Mouse (Mus musculus): Measurements from ENCODE around the gene Hoxa2.

Gene Hoxa2

GRCm38 (mm10) chr6:52163366-52164031 is 1.1 kb downstream of the Hoxa2 start:
- no peak for DNase-seq (ENCODE audit: low spot score)

GRCm38 (mm10) chr6:52162611-52163365 is 1.8 kb downstream of the Hoxa2 start:
- no peak for DNase-seq (ENCODE audit: low spot score)

DNA sequence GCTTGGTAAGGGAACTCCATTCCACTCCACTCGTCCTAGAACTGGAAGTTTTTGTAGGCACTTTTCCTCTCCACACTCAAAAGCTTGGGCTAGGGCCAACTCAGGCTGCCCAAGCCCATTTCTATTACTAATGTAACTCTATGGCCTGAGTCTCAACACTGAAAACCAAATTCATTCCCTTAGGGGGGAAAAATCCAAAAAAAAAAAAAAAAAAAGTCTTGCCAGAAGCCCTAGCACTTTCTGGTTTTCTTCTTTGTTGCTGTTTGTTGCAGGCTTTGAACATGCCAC is 2.6 kb downstream of the Hoxa2 start:
- DNase-seq (ENCODE audit: low spot score) = no peak

GRCm38 (mm10) chr6:52161336-52162092 is 3.1 kb downstream of the Hoxa2 start:
- DNase-seq (ENCODE audit: low spot score) = no peak

- no peak for DNase-seq (ENCODE audit: low spot score)
These were observed 3.9 kb downstream of the Hoxa2 start for GRCm38 (mm10) chr6:52160511-52161335.

DNA sequence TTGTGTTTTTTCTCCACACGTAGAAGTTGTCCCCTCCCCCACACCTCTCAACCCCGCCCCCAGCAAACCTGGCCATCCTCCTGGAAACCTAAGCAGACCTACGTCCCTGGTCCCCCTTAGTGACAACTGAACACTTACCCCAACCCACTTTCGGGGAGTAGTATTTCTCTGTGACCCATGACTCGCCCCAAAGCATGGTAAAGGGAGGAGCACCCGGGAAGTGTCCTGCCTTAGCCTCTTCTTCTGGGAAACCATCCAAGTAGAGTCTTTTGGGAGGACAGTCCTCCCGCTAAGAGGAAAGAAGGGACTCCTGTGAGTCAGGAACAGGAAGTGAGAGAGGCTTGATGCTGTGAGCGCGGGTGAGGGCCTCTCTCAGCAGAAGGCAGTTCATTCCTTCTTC is 4.7 kb downstream of the Hoxa2 start:
- no peak for DNase-seq (ENCODE audit: low spot score)

DNA sequence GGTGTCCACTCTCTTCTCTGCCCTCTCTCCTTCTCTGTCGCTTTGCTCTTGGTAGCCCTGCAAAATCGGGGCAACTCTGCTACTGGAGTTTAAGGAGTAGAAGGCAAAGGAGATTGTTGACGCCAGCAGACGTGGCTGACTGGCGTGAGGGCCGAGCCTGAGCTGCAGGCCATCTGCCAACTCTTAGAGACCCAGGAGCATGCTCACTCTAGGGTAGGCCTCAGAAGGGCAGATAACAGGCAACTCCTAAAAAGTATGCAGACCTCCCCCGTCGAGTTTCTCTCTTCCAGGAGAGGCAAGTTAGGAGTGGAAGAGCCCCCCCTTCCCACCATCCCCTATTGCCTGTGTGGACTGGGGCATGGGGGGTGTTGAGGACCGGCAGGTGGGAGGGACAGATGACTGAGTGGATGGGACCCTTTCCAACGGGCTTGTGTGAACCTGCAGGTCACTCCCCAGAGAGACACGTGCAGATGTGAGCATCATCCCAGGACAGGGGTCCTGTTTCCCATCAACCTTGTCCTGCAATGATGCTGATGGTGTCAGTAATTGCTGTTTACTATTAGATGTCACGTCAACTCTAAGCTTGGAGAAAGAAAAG is 5.4 kb downstream of the Hoxa2 start:
- DNase-seq (ENCODE audit: low spot score) = no peak

- DNase-seq (ENCODE audit: low spot score) = peak; percentile 21
These were observed 6.2 kb downstream of the Hoxa2 start, which contains the start of gene Hoxa1 for GRCm38 (mm10) chr6:52158276-52159051. Hoxa1 (minus strand) TSS chr6:52158317.

- no peak for DNase-seq (ENCODE audit: low spot score)
These were observed 7.0 kb downstream of the Hoxa2 start for GRCm38 (mm10) chr6:52157466-52158275.

GRCm38 (mm10) chr6:52156551-52157200 is 8.0 kb downstream of the Hoxa2 start:
- no peak for DNase-seq (ENCODE audit: low spot score)

DNA sequence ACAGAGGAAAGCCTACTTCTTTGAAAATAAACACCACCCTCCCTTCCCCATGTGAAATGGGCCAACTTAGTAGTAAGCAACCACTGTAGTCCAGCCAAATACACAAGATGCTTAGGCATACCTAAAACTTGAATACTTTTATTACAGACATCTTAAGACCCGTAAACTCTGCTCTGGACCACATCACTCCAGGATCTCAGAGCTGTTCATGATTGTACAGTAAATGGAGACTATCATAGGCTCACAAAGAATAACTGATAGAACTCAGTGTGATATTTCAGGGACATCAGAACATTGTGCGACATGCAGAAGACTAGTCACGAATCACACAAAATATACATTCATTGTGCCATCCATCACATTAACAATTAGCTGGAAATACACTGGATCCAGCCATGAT is 9.2 kb downstream of the Hoxa2 start:
- no peak for DNase-seq (ENCODE audit: low spot score)

GRCm38 (mm10) chr6:52154044-52154443 is 10.6 kb downstream of the Hoxa2 start:
- no peak for DNase-seq (ENCODE audit: low spot score)

GRCm38 (mm10) chr6:52153270-52153669 is 11.4 kb downstream of the Hoxa2 start:
- no peak for DNase-seq (ENCODE audit: low spot score)

DNA sequence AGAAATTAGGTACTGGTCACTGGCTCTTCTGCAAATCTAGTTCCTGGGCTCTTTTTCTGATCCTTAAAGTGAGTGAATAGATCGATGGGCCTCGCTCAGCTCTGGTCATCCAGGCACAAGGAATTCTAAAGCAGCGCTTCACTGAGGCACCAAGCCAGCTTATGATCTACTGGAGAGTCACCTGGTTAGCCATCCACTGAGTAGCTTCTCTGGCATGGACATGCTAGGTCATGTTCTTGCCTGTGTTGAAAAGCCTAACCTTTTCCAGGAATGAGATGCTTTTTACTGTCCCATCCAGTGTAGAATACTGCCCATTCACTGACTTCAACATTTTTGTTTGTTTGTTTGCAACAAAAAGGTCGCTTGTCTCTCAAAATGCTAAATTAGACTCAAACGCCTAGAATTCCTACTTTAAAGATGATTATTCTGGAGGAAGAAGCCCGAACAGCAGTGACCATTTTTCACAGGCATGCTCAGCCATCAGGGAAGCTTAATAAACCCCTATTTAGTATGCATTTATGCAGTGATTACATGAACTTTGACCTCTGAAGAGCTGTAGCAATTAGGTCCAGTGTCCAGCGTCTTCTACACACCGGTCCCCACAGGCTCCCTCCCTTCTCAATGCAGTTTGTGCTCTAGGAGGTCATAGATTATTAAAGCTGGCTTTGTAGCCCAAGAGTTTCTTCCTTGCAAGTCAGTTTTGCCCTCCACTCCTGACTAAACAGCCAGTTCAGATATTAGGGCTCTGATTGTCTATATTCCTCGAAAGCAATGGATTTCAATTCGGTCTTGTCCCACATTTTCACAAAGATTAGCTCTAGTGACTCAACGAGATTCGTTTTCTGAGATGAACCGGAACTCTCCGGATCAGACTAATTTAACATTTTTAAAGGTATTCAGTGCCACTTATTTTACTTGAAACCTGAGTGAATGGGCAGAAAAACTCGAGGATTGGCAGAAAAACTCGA is 12.1 kb downstream of the Hoxa2 start:
- DNase-seq (ENCODE audit: low spot score) = no peak

GRCm38 (mm10) chr6:52151571-52151970 is 13.1 kb downstream of the Hoxa2 start:
- DNase-seq (ENCODE audit: low spot score) = no peak

GRCm38 (mm10) chr6:52150401-52150966 is 14.1 kb downstream of the Hoxa2 start:
- DNase-seq (ENCODE audit: low spot score) = no peak

GRCm38 (mm10) chr6:52139115-52139514 is 25.5 kb downstream of the Hoxa2 start:
- no peak for DNase-seq (ENCODE audit: low spot score)

DNA sequence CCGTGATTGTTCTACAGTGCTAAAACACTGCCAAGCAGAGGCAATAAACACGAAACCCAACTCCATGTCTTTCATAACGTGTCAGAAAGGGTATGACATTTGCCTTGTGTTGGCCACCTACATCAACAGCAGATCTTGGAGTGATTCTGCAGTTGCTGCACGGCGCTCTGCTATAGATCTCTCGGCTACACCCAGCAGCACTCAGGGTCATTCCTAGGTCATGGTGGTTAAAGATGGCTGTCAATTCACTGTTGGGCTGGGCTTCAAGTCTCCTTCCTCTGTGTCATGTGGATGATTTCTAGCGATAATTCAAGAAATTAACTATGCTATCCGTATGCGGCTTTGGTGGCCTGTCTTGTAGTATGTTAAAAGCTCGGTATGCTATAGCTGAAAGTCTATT is 26.1 kb downstream of the Hoxa2 start:
- DNase-seq (ENCODE audit: low spot score) = no peak

Data from spleen, adult 12 weeks (tissue).